Mouse (Mus musculus) stomach, postnatal 0 days (tissue): ENCODE data around the gene Astn1.

Source experiments
- CTCF ChIP-seq: IDR thresholded peaks from 2 replicates; pipeline ENCODE4 v1.5.1; 2016; ENCODE audit warnings: antibody characterized with exemption, low read depth, mild to moderate bottlenecking, moderate library complexity
- EP300 ChIP-seq: optimal IDR thresholded peaks from 2 replicates; pipeline ENCODE3; 2016; ENCODE audit warnings: antibody characterized with exemption

GRCm38 (mm10) chr1:158652799-158653198 lies 290.7 kb downstream of the Astn1 start:
- TF ChIP-seq CTCF (no peak), EP300 (no peak)
